Mouse (Mus musculus) cerebellum, postnatal 36 days (tissue): ENCODE measurements at regions not wholly inside any gene's neighbourhood (a gene's known extent, or its start where the extent isn't known, plus 50 kb on each side); places are given as distances from the start of the nearest gene placed in this dataset.
A peak's percentile ranks its signal among the peaks of the same experiment; 100 is the strongest.

ENCODE experiments used
- DNase-seq, 2 experiments: peaks; one replicate each; pipeline ENCODE4 v3.0.0; 2021 to 2022; ENCODE audit warnings: mixed read lengths in 2 of 2

- peak; percentile 78 to 82 for DNase-seq
Measured at GRCm38 (mm10) chr3:121104571-121105407, 66.7 kb downstream of the Rwdd3 start.

DNA sequence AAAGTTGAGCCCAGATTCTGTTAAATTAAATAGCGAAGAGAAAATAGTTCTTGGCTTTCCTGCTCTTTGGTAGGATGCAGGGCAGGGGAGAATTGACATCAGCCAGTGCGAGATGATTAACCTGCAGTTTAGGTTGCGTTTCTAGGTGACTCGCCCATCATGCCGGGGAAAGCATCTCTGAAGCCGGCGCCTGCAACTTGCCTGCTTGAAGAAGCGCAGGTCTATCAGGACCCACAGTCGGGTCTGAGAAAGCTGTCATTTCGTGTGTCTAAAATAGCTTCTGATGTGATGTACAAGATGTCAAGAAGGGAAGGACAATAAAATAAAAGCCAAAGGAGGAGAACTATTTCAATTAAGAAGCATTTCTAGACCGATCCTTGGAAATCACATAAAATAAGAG lies 68.6 kb downstream of the Rwdd3 start:
- no peak for DNase-seq

DNA sequence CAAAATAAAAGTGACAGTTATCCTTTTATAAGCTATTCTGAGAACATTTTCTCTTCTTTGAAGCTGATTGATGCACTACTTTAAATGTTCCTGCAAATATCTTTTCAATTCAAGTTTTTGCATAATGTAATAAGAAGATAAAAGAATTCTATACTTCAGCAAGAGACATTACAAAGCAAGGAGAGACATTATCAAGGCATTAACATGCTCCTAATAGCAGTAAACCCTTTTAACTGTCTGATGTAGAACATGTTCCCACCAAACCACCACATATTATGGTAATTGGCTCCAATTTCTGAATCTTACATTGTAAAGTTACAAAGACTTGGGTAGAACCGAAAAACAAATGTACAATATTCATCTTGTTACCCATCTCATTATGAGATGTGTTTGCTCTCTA lies 69.4 kb downstream of the Rwdd3 start:
- DNase-seq, result no peak

- no peak for DNase-seq
Measured at GRCm38 (mm10) chr3:121100211-121100860, 71.2 kb downstream of the Rwdd3 start.

GRCm38 (mm10) chr3:121093509-121093908 lies 78.0 kb downstream of the Rwdd3 start:
- DNase-seq, result peak; percentile 65 to 86

DNA sequence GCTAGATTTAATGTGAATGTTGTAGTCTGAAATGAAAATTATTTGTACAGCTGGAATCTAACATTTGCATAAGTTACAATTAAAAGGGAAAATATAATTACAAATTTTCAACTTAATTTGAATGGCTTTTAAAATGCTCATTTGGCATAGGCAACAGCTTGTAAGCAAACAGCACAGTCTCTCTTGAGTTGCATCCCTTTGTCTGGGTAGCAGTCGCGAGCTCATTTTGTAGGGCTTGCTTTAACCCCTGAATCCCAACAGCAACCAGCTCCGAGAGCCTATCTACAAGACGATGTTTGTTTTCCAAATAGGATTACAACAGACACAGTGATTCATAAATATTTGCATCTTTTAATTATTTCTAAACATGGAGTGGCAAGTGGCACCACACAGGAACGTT lies 82.8 kb downstream of the Rwdd3 start:
- no peak for DNase-seq

DNA sequence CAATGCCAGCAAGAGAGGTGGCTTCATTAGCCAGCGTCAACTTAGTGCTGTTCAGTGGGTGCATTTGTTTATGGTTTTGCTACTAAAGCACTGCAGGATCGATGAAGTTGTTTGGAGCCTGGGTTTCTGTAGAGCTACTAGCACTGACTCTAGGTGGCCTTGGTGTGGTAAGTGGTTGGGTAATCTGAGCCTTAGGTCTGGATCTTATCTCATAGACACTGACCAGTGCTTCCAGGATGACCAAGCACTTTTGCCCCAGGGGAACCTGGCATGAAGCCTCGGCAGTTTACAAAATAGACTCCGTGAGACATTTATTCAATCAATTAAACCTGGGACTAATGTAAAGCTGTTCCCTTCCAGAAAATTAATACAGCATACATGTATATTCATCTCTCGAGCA lies 102.8 kb downstream of the Rwdd3 start:
- no peak for DNase-seq

DNA sequence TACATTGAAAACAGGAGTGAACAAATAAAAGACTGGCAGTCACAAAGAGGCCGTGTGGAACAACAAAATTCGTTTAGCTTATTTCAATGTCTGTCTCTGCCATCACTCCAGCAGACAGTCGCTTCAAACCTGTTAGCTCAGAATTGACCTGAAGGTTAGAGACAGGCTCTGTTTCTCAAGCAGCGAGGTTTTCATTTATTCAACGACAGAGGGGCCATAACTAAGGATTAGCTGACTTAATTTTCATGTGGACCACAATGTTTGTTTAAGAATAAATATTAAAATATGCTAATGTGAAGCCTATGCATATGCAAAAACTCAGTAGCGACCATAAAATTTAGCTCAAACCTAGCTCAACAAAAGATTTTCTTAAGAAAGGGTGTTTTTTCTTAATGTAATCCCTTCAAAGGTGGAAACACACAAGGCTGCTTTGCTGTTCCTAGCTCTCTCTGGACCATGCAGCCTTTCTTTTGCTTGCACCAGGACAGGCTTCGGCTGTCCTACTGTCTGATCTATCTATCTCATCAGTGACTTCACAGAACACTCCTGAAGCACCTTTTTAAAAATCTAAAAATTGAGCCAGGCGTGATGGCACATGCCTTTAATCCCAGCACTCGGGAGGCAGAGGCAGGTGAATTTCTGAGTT lies 135.5 kb downstream of the Rwdd3 start:
- no peak for DNase-seq

DNA sequence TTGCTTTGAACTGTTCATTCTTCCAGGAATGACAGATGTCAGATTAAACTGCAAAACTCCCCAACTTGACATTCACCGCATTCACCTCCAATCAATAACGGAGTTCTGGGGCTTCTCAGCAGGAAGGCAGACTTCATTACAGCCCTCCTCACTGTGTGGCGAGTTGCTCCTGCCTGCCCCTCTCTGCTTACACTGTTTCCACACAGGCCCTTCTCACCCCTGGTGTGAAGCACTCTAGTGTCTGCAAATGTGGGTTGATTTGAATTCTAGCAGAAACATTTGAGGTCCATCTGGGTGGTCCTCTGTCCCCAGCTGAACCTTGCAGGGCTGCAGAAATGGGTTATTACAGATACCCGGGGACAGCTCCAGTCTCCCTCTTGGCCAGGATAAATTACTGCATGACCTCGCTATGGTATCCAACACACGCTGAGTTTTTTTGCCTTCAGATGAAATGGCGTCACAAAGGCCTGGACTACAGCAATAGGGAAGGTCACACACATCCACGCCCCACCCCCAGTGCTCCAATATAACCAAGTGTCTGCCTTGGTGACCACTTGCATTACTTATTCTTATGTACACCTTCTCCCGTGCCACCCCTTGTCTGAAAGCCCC lies 145.8 kb downstream of the Rwdd3 start:
- DNase-seq, result no peak

DNA sequence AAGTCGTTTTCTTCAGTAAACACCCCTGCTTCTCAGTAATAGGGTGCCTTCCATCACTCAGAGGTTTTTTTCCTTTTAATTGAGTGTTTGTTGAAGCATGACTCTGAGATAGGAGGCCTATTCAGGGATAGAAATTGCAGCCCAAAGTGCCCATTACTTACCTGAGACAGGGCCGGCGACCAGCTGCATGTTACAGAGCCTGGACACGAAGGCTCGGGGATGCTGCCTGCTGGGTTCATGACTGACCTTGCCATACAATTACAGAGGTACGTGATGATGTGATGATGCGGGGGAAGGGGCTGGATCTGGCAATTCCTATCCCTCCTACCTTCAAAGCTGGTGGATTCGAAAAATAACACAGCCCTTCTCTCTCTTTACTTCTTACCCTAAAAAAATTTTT lies 146.7 kb downstream of the Rwdd3 start:
- no peak for DNase-seq

DNA sequence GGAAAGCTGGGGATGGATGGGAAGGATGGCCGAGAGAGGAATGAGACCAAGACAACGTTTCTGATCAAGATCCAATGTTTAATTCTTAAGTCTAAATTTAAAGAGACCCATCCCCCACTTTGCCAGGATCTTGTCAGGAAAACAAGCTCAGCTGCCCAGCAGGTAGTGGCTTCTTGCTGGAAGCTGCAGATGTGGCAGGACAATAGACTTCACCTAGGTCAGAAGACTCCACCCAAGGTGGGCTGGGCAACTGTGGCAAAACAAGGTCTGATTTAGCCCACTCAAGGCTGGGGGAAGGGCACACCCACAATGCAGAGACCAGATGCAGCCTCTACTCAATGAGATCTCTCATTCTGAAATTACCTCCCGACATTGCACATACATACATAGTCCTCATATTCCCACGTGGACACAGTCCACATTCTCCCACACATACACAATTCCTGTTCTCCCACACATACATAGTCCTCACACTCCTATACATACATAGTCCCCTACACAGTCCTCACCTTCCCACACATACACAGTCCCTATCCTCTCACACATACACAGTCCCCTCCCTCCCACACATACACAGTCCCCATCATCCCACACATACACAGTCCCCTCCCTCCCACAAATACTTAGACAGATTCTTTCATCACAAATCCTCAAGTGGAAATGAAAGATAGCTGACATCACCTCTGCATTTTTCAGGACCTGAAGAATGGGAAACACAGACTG lies 150.2 kb downstream of the Rwdd3 start:
- DNase-seq, result no peak

DNA sequence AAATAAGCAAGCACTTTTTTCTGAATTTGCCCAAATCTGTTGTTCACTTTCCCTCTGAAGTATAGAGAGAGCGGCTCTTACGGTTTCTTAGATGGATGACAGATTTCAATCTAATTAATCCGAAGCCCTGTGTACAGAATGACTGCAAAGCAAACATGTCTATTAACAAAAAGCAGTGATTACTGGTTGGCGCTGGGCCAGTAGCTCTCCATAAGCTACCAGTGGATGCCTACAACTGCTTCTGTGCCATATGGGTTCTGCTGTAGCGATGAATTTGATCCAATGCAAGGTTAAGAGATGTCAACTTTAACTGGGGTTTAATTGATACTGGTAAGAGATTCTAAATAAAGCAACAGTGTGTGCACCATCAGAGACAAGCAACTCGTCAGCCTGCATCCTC lies 162.3 kb downstream of the Rwdd3 start:
- no peak for DNase-seq

DNA sequence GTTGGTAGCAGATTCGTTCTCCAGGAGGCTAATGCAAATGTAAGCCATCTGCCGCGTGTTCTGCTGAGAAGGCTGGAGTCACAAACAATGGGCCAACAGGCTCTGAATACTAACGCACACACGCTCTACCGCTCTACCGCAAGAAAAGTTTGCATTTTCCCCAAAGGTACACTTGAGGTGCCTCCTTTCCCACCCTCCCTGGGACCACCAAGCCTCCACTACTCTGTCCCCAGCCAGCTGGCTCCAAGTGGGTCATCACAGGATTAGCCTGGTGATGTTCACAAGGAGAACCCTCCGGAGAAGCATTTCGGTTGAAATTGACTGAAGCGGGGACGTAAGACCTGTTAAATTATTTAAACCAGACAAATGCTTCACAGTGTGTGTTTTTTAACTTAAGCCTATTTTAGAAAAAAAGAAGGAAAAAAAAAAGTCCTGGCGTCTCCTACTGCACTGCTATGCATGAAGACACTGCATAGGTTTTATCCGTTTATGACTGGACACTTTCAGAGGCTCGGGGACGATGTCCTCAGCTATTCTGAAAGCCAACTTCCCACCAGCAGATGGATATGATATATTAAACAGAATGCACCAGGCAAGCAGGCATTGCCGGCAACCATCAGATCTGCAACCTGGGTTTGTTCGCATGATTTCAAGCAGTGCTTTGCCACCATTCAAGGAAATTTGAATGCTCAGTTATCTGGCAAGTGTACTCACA lies 187.8 kb downstream of the Rwdd3 start:
- peak; percentile 57 to 65 for DNase-seq

- DNase-seq, result no peak
Measured at GRCm38 (mm10) chr3:120982795-120983555, 188.5 kb downstream of the Rwdd3 start.

DNA sequence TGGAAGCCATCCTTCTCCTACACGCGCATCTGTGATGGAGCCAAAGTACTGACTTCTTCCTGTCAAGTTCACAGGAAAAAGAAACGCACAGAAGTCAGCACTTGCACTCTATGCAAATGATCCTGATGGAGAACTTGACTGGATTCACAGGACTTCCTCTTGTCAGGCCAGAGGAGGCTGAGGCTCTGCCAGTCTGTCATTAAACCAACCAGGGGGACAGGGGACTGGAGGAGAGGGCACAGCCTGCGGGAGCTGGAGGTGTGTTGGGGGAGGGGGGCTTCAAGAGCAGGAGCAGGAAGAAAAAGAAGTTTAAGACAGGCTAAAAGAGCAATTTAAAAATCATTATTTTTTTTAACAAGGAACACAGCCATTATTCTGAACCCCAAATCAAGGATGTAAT lies 189.3 kb downstream of the Rwdd3 start:
- DNase-seq, result no peak

- DNase-seq, result peak; percentile 20 to 41
Measured at GRCm38 (mm10) chr3:120970746-120971466, 200.6 kb downstream of the Rwdd3 start.

DNA sequence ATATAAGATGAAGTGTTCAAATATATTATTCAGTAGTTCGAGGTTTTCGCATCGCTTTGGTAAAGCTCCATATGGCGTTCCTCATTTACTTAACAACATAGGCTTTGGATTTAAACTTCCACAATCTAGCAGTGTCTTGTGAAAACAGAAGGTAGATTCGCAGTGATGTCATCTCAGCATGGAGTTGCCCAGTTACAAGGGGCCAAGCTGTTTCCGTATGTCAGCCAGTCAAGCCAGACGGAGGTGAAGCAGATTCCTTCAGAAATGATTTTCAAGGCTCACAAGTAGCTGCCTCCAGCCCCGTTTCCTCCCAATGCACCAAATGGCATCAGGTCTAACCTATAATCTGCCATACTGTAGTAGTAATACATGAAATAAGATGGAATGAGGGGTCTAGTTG lies 224.6 kb downstream of the Rwdd3 start:
- DNase-seq, result peak; percentile 74 to 81

DNA sequence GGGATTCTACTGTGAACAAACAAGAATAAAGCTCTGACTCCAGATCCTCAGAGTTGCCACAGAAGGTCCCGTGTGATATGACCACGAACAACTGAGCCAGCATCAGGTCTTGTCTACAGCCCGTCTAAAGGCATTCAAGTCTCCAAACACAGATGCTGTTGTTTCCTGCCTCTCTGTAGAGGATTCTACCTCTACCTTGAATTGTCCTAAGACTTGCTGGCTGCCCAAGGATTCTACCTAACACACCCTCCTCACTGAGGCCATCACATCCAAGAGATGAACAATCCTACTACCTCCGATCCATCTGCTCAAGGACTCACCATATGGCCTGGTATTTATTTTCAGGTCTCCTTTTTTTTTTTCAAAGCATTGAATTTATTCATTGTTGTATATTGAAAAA lies 237.1 kb downstream of the Rwdd3 start:
- DNase-seq, result peak; percentile 58 to 71

GRCm38 (mm10) chr3:120920351-120920750 lies 251.1 kb downstream of the Rwdd3 start:
- DNase-seq, result no peak

DNA sequence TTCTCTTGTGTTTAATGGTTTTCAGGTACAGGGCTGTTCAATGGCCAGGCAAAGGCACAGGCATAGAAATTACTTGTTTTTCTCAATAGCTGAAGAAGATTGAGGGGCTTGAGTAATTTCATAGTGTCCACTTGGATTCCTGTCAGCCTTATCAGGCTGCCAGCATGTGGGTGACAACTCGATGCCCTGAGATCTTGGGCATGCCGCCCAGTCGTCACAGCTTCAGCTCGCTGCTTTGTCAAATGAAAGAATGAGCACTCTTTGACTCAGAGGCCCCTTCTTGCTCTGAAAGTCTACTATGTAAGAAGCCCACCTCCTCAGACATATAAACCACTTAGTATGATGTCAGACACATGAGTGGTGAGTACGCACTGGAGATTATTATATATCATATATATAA lies 272.6 kb downstream of the Rwdd3 start:
- peak; percentile 38 to 42 for DNase-seq

GRCm38 (mm10) chr3:120898258-120898657 lies 273.2 kb downstream of the Rwdd3 start:
- no peak for DNase-seq
